Mouse (Mus musculus) thymus, adult 2 months (tissue): ENCODE data around the gene Gpn3.

ENCODE experiments used
- CTCF ChIP-seq: fragments of 200-500 bp; IDR thresholded peaks from 2 replicates; pipeline ENCODE4 v1.5.1; 2012; ENCODE audit warnings: mild to moderate bottlenecking, control low read depth, low read length, moderate library complexity, borderline replicate concordance; ENCODE audit not compliant: control insufficient read depth, poor library complexity, insufficient read depth; ENCODE audit errors: extremely low read depth
- POLR2A ChIP-seq: fragments of 200-500 bp; IDR thresholded peaks from 2 replicates; pipeline ENCODE4 v1.6.1; 2012; ENCODE audit warnings: mild to moderate bottlenecking, low read length, control low read depth, moderate library complexity; ENCODE audit not compliant: control insufficient read depth, poor library complexity, insufficient read depth; ENCODE audit errors: extremely low read depth

GRCm38 (mm10) chr5:122412826-122413225 lies 41.1 kb downstream of the Gpn3 start:
- TF ChIP-seq CTCF = no peak
- TF ChIP-seq POLR2A = no peak
